Mouse (Mus musculus): Measurements from ENCODE around the gene Mllt6. TPM values are rescaled to one million over a fixed set of nuclear protein-coding genes. Genes with fewer than 3 reads are reported as not detected.

Gene Mllt6
- total RNA-seq, 1 experiment = 113 TPM

DNA sequence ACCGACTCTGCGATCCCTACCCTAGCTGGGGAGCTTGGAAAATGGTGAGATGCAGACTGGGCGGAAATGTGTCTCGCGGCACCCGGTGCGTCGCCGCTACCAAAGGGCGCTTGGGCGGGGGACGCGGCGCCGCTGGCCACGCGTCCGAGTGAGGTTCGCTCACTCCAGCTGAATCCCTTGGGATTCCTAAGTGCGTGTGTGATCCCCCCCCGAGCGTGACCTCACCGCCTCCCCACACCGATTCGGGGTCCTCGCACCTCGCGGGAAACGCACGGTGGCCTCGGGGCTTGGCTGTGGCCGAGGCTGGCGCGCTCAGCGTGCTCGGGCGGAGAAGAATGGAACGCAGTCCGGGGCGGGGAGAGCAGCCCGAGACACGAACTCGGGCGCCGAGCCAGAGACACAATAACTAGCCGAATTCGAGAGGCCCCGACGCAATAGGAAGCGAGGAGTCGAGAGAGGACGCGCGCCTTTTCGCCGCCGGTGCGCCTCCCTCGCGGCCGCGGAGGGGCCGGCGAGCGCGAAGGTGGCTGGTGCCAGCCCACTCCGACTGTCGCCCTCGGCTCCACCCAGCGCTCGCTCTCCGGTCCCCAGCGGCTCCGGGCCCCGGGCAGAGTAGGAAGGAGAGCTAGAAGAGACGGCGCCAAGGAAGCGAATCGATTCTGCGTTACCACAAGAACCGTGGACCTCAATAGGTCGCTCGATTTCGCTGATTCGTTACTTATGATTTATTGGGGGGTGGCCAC lies 37.0 kb downstream of the Mllt6 start, which contains the start of gene Pcgf2:
Pcgf2 (minus strand) TSS at position 495 of the 743 bp plus-strand sequence.
- Histone ChIP-seq H3K4me3 (ENCODE audit: insufficient read depth in 1 of 2, low read depth in 1 of 2, low read length in 2 of 2, poor library complexity in 1 of 2, severe bottlenecking in 1 of 2) (peak within 1 kb of the TSS; percentile 88 to 93), H3K4me1 (ENCODE audit: control insufficient read depth in 2 of 2, insufficient read depth in 2 of 2, low read length in 2 of 2, poor library complexity in 1 of 2) (peaks cover 3 to 23% of the 10 kb centered on the region in 2 experiments; a peak in 3 of 4 replicates), H3K36me3 (ENCODE audit: control insufficient read depth, insufficient read depth, low read length, poor library complexity, severe bottlenecking) (peaks cover 11% of the 10 kb centered on the region; the same call in 1 of the 2 replicates), H3K9me3 (ENCODE audit: control insufficient read depth, insufficient read depth, low read depth, low read length) (no peaks in the 10 kb centered on the region), H3K27ac (ENCODE audit: insufficient read depth, low read depth, low read length, poor library complexity, severe bottlenecking) (peak within 1 kb of the TSS; percentile 96), H3K9ac (ENCODE audit: insufficient read depth, low read depth, low read length, poor library complexity, severe bottlenecking) (peak within 1 kb of the TSS; percentile 98)
- DNase-seq (ENCODE audit: low read depth, low spot score) = no peak
- TF ChIP-seq ZC3H11A (IDR thresholded peaks at IDR 0.05; ENCODE audit: borderline replicate concordance, low read depth, low read length) (no peak), ZNF384 (IDR thresholded peaks at IDR 0.05; ENCODE audit: low read depth, low read length) (no peak), HCFC1 (IDR thresholded peaks at IDR 0.05; ENCODE audit: borderline replicate concordance, insufficient read depth, low read length) (no peak), CHD2 (IDR thresholded peaks at IDR 0.05; ENCODE audit: low read depth, low read length) (no peak), MAFK (IDR thresholded peaks at IDR 0.05; ENCODE audit: insufficient read depth, low read depth, low read length) (no peak)
- in situ Hi-C loops (cut with MboI; ENCODE audit: low sequenced_read_pairs in 2 of 2, unreplicated experiment in 2 of 2) = no loop called here

- Histone ChIP-seq H3K4me1 (ENCODE audit: control insufficient read depth in 2 of 2, insufficient read depth in 2 of 2, low read length in 2 of 2, poor library complexity in 1 of 2) (peaks cover 3 to 17% of the 10 kb centered on the region in 2 experiments; a peak in 3 of 4 replicates), H3K36me3 (ENCODE audit: control insufficient read depth, insufficient read depth, low read length, poor library complexity, severe bottlenecking) (peaks cover 8% of the 10 kb centered on the region), H3K9me3 (ENCODE audit: control insufficient read depth, insufficient read depth, low read depth, low read length) (no peaks in the 10 kb centered on the region), H3K27ac (ENCODE audit: insufficient read depth, low read depth, low read length, poor library complexity, severe bottlenecking) (no peak overlapping the region), H3K4me3 (ENCODE audit: insufficient read depth in 1 of 2, low read depth in 1 of 2, low read length in 2 of 2, poor library complexity in 1 of 2, severe bottlenecking in 1 of 2) (peak overlapping the region; percentile 88 to 93), H3K9ac (ENCODE audit: insufficient read depth, low read depth, low read length, poor library complexity, severe bottlenecking) (peak overlapping the region; percentile 84)
- TF ChIP-seq ZNF384 (IDR thresholded peaks at IDR 0.05; ENCODE audit: low read depth, low read length) (no peak), ZC3H11A (IDR thresholded peaks at IDR 0.05; ENCODE audit: borderline replicate concordance, low read depth, low read length) (no peak), CHD2 (IDR thresholded peaks at IDR 0.05; ENCODE audit: low read depth, low read length) (no peak), MAFK (IDR thresholded peaks at IDR 0.05; ENCODE audit: insufficient read depth, low read depth, low read length) (no peak), HCFC1 (IDR thresholded peaks at IDR 0.05; ENCODE audit: borderline replicate concordance, insufficient read depth, low read length) (no peak)
- in situ Hi-C loops (cut with MboI; ENCODE audit: low sequenced_read_pairs in 2 of 2, unreplicated experiment in 2 of 2) = no loop called here
- no peak for DNase-seq (ENCODE audit: low read depth, low spot score)
Observed at GRCm38 (mm10) chr11:97700746-97701580, 37.7 kb downstream of the Mllt6 start.

- DNase-seq (ENCODE audit: low read depth, low spot score) = no peak
- Histone ChIP-seq H3K36me3 (ENCODE audit: control insufficient read depth, insufficient read depth, low read length, poor library complexity, severe bottlenecking) (peaks cover 17% of the 10 kb centered on the region), H3K4me1 (ENCODE audit: control insufficient read depth in 2 of 2, insufficient read depth in 2 of 2, low read length in 2 of 2, poor library complexity in 1 of 2) (peaks cover 3 to 12% of the 10 kb centered on the region in 2 experiments; a peak in 1 of 4 replicates), H3K27ac (ENCODE audit: insufficient read depth, low read depth, low read length, poor library complexity, severe bottlenecking) (no peak overlapping the region), H3K9ac (ENCODE audit: insufficient read depth, low read depth, low read length, poor library complexity, severe bottlenecking) (no peak overlapping the region), H3K4me3 (ENCODE audit: insufficient read depth in 1 of 2, low read depth in 1 of 2, low read length in 2 of 2, poor library complexity in 1 of 2, severe bottlenecking in 1 of 2) (peak overlapping the region in 1 of 2 experiments; percentile 99; a peak in 1 of 4 replicates), H3K9me3 (ENCODE audit: control insufficient read depth, insufficient read depth, low read depth, low read length) (no peaks in the 10 kb centered on the region)
- in situ Hi-C loops (cut with MboI; ENCODE audit: low sequenced_read_pairs in 2 of 2, unreplicated experiment in 2 of 2) = no loop called here
- TF ChIP-seq ZC3H11A (IDR thresholded peaks at IDR 0.05; ENCODE audit: borderline replicate concordance, low read depth, low read length) (no peak), MAFK (IDR thresholded peaks at IDR 0.05; ENCODE audit: insufficient read depth, low read depth, low read length) (no peak), HCFC1 (IDR thresholded peaks at IDR 0.05; ENCODE audit: borderline replicate concordance, insufficient read depth, low read length) (no peak), CHD2 (IDR thresholded peaks at IDR 0.05; ENCODE audit: low read depth, low read length) (no peak), ZNF384 (IDR thresholded peaks at IDR 0.05; ENCODE audit: low read depth, low read length) (no peak)
Observed at GRCm38 (mm10) chr11:97701581-97702392, 38.6 kb downstream of the Mllt6 start.

DNA sequence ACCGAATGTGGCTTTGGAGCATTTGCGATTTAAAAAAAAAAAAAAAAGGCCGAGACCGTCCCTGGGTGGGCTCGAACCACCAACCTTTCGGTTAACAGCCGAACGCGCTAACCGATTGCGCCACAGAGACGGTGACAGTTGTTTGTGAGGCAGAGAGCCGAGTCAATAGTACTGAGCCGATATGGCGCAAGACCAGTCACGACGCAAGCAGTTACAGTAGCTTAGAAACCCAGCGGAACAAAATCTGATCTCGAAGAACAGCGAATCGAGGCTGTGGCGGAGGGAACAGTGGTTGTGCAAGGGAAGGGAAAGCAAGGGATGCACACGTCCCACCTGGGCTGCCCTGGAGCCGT lies 39.2 kb downstream of the Mllt6 start:
- TF ChIP-seq MAFK (IDR thresholded peaks at IDR 0.05; ENCODE audit: insufficient read depth, low read depth, low read length) (peak; percentile 88), ZNF384 (IDR thresholded peaks at IDR 0.05; ENCODE audit: low read depth, low read length) (peak; percentile 91), ZC3H11A (IDR thresholded peaks at IDR 0.05; ENCODE audit: borderline replicate concordance, low read depth, low read length) (no peak)
- Histone ChIP-seq H3K36me3 (ENCODE audit: control insufficient read depth, insufficient read depth, low read length, poor library complexity, severe bottlenecking) (peaks cover 22% of the 10 kb centered on the region), H3K27ac (ENCODE audit: insufficient read depth, low read depth, low read length, poor library complexity, severe bottlenecking) (no peak overlapping the region), H3K4me3 (ENCODE audit: insufficient read depth in 1 of 2, low read depth in 1 of 2, low read length in 2 of 2, poor library complexity in 1 of 2, severe bottlenecking in 1 of 2) (peak overlapping the region; percentile 62 to 99), H3K9ac (ENCODE audit: insufficient read depth, low read depth, low read length, poor library complexity, severe bottlenecking) (peak overlapping the region; percentile 43), H3K9me3 (ENCODE audit: control insufficient read depth, insufficient read depth, low read depth, low read length) (no peaks in the 10 kb centered on the region), H3K4me1 (ENCODE audit: control insufficient read depth in 2 of 2, insufficient read depth in 2 of 2, low read length in 2 of 2, poor library complexity in 1 of 2) (peaks cover 1 to 11% of the 10 kb centered on the region in 2 experiments; a peak in 1 of 4 replicates)
- in situ Hi-C loops (cut with MboI; ENCODE audit: low sequenced_read_pairs in 2 of 2, unreplicated experiment in 2 of 2) = no loop called here
- no peak for DNase-seq (ENCODE audit: low read depth, low spot score)

Measured in ES-E14 (cell line).